Mouse (Mus musculus): Measurements from ENCODE around the gene Crispld2.

Gene Crispld2

GRCm38 (mm10) chr8:119992249-119992648 is at the start of gene Crispld2:
Gene Crispld2 (plus strand): TSS chr8:119992438.
- in situ Hi-C loops (cut with MboI; ENCODE audit: low pct_unique_long_range_greater_than_20kb in 1 of 2, low sequenced_read_pairs in 2 of 2, unreplicated experiment in 1 of 2): no loop called here

- in situ Hi-C loops (cut with MboI; ENCODE audit: low pct_unique_long_range_greater_than_20kb in 1 of 2, low sequenced_read_pairs in 2 of 2, unreplicated experiment in 1 of 2): no loop called here
Measured at GRCm38 (mm10) chr8:119943616-119944015, 48.6 kb upstream of the Crispld2 start.

- in situ Hi-C loops (cut with MboI; ENCODE audit: low pct_unique_long_range_greater_than_20kb in 1 of 2, low sequenced_read_pairs in 2 of 2, unreplicated experiment in 1 of 2): no loop called here
Measured at GRCm38 (mm10) chr8:119944096-119944811, 48.0 kb upstream of the Crispld2 start.

- in situ Hi-C loops (cut with MboI; ENCODE audit: low pct_unique_long_range_greater_than_20kb in 1 of 2, low sequenced_read_pairs in 2 of 2, unreplicated experiment in 1 of 2): no loop called here
Measured at GRCm38 (mm10) chr8:119946326-119946865, 45.8 kb upstream of the Crispld2 start.

- in situ Hi-C loops (cut with MboI; ENCODE audit: low pct_unique_long_range_greater_than_20kb in 1 of 2, low sequenced_read_pairs in 2 of 2, unreplicated experiment in 1 of 2): no loop called here
Measured at GRCm38 (mm10) chr8:119947653-119948052, 44.6 kb upstream of the Crispld2 start.

GRCm38 (mm10) chr8:119948340-119948739 is 43.9 kb upstream of the Crispld2 start:
- in situ Hi-C loops (cut with MboI; ENCODE audit: low pct_unique_long_range_greater_than_20kb in 1 of 2, low sequenced_read_pairs in 2 of 2, unreplicated experiment in 1 of 2): no loop called here

- in situ Hi-C loops (cut with MboI; ENCODE audit: low pct_unique_long_range_greater_than_20kb in 1 of 2, low sequenced_read_pairs in 2 of 2, unreplicated experiment in 1 of 2): no loop called here
Measured at GRCm38 (mm10) chr8:119952282-119952681, 40.0 kb upstream of the Crispld2 start.

GRCm38 (mm10) chr8:119952747-119953146 is 39.5 kb upstream of the Crispld2 start:
- in situ Hi-C loops (cut with MboI; ENCODE audit: low pct_unique_long_range_greater_than_20kb in 1 of 2, low sequenced_read_pairs in 2 of 2, unreplicated experiment in 1 of 2): no loop called here

GRCm38 (mm10) chr8:119955333-119955732 is 36.9 kb upstream of the Crispld2 start:
- in situ Hi-C loops (cut with MboI; ENCODE audit: low pct_unique_long_range_greater_than_20kb in 1 of 2, low sequenced_read_pairs in 2 of 2, unreplicated experiment in 1 of 2): no loop called here

- in situ Hi-C loops (cut with MboI; ENCODE audit: low pct_unique_long_range_greater_than_20kb in 1 of 2, low sequenced_read_pairs in 2 of 2, unreplicated experiment in 1 of 2): no loop called here
Measured at GRCm38 (mm10) chr8:119958076-119958475, 34.2 kb upstream of the Crispld2 start.

GRCm38 (mm10) chr8:119960531-119961104 is 31.6 kb upstream of the Crispld2 start:
- in situ Hi-C loops (cut with MboI; ENCODE audit: low pct_unique_long_range_greater_than_20kb in 1 of 2, low sequenced_read_pairs in 2 of 2, unreplicated experiment in 1 of 2): loop anchor here (10.0 kb wide), 1 partner anchor 114 kb away; no protein-coding TSS in a partner anchor

- in situ Hi-C loops (cut with MboI; ENCODE audit: low pct_unique_long_range_greater_than_20kb in 1 of 2, low sequenced_read_pairs in 2 of 2, unreplicated experiment in 1 of 2): loop anchor here (10.0 kb wide), 1 partner anchor 110 kb away; no protein-coding TSS in a partner anchor
Measured at GRCm38 (mm10) chr8:119964859-119965258, 27.4 kb upstream of the Crispld2 start.

- in situ Hi-C loops (cut with MboI; ENCODE audit: low pct_unique_long_range_greater_than_20kb in 1 of 2, low sequenced_read_pairs in 2 of 2, unreplicated experiment in 1 of 2): loop anchor here (10.0 kb wide), 1 partner anchor 107 kb away; no protein-coding TSS in a partner anchor
Measured at GRCm38 (mm10) chr8:119967435-119967834, 24.8 kb upstream of the Crispld2 start.

- in situ Hi-C loops (cut with MboI; ENCODE audit: low pct_unique_long_range_greater_than_20kb in 1 of 2, low sequenced_read_pairs in 2 of 2, unreplicated experiment in 1 of 2): no loop called here
Measured at GRCm38 (mm10) chr8:119970169-119970568, 22.1 kb upstream of the Crispld2 start.

- in situ Hi-C loops (cut with MboI; ENCODE audit: low pct_unique_long_range_greater_than_20kb in 1 of 2, low sequenced_read_pairs in 2 of 2, unreplicated experiment in 1 of 2): no loop called here
Measured at GRCm38 (mm10) chr8:119972558-119972957, 19.7 kb upstream of the Crispld2 start.

- in situ Hi-C loops (cut with MboI; ENCODE audit: low pct_unique_long_range_greater_than_20kb in 1 of 2, low sequenced_read_pairs in 2 of 2, unreplicated experiment in 1 of 2): no loop called here
Measured at GRCm38 (mm10) chr8:119978770-119979381, 13.4 kb upstream of the Crispld2 start.

GRCm38 (mm10) chr8:119981253-119981652 is 11.0 kb upstream of the Crispld2 start:
- in situ Hi-C loops (cut with MboI; ENCODE audit: low pct_unique_long_range_greater_than_20kb in 1 of 2, low sequenced_read_pairs in 2 of 2, unreplicated experiment in 1 of 2): no loop called here

GRCm38 (mm10) chr8:119984085-119984484 is 8.2 kb upstream of the Crispld2 start:
- in situ Hi-C loops (cut with MboI; ENCODE audit: low pct_unique_long_range_greater_than_20kb in 1 of 2, low sequenced_read_pairs in 2 of 2, unreplicated experiment in 1 of 2): no loop called here

- in situ Hi-C loops (cut with MboI; ENCODE audit: low pct_unique_long_range_greater_than_20kb in 1 of 2, low sequenced_read_pairs in 2 of 2, unreplicated experiment in 1 of 2): no loop called here
Measured at GRCm38 (mm10) chr8:119986174-119986573, 6.1 kb upstream of the Crispld2 start.

All from mouse embryonic stem cell (cell line).